Mouse (Mus musculus) neural tube, embryonic 13.5 days (tissue): ENCODE data around the gene Nfasc. TPM values are rescaled to one million over a fixed set of nuclear protein-coding genes. Genes with fewer than 3 reads are reported as not detected.

Experiments
- ATAC-seq: fragments of 200-750 bp; cut with Nextera tagmentation; 2 replicates; pipeline ENCODE4 v1.8.0; 2017; ENCODE audit warnings: low read depth, mild to moderate bottlenecking, moderate TSS enrichment, moderate library complexity
- H3K27ac ChIP-seq: fragments of 300-500 bp; sonication (generic); replicated peaks from 2 replicates; pipeline ENCODE4 v1.5.1; 2015; ENCODE audit warnings: moderate library complexity, mild to moderate bottlenecking, inconsistent platforms
- H3K27me3 ChIP-seq: fragments of 300-500 bp; sonication (generic); 2 replicates; pipeline ENCODE4 v1.6.1; 2015; ENCODE audit warnings: mild to moderate bottlenecking, inconsistent platforms
- H3K36me3 ChIP-seq: fragments of 300-500 bp; sonication (generic); 2 replicates; pipeline ENCODE4 v1.6.1; 2015; ENCODE audit warnings: mild to moderate bottlenecking, inconsistent platforms
- H3K4me1 ChIP-seq: fragments of 300-500 bp; sonication (generic); replicated peaks from 2 replicates; pipeline ENCODE4 v1.6.1; 2015; ENCODE audit warnings: inconsistent platforms
- H3K4me2 ChIP-seq: fragments of 300-500 bp; sonication (generic); 2 replicates; pipeline ENCODE4 v1.6.1; 2015; ENCODE audit warnings: inconsistent platforms, mild to moderate bottlenecking, moderate library complexity
- H3K4me3 ChIP-seq: fragments of 300-500 bp; sonication (generic); 2 replicates; pipeline ENCODE4 v1.5.1; 2015; ENCODE audit warnings: mild to moderate bottlenecking, inconsistent platforms
- H3K9ac ChIP-seq: fragments of 300-500 bp; sonication (generic); 2 replicates; pipeline ENCODE4 v1.6.1; 2015; ENCODE audit warnings: moderate library complexity, mild to moderate bottlenecking, inconsistent platforms
- H3K9me3 ChIP-seq: fragments of 300-500 bp; sonication (generic); 2 replicates; pipeline ENCODE4 v1.6.1; 2016; ENCODE audit warnings: inconsistent platforms
- WGBS: fragments of 180-500 bp; shearing (Covaris S2); methylation state at CpG from one replicate; pipeline ENCODE4 v1.1.7; 2015; 5-methylcytosine and 5-hydroxymethylcytosine counted together
- polyA plus RNA-seq: library from polyadenylated mRNA; unstranded; fragments of >200 nt; fragmentation: Nextera tagmentation; extraction: Ambion mirVana; gene quantifications from 2 replicates; pipeline ENCODE4 v1.2.1, GENCODE M21; 2015

The Nfasc gene
- polyA plus RNA-seq, 1 experiment from 2014 or later, result 38.2 TPM

GRCm38 (mm10) chr1:132672704-132673103, 68.9 kb downstream of the Nfasc start:
- H3K4me1 ChIP-seq, result peaks cover 4% of the 10 kb centered on the region; the same call in 1 of the 2 replicates
- H3K4me2 ChIP-seq, result no peak overlapping the region
- H3K9me3 ChIP-seq, result no peaks in the 10 kb centered on the region
- 84% methylated on average over 3 of the region's 3 CpGs for WGBS
- no peak overlapping the region for H3K27ac ChIP-seq
- H3K36me3 ChIP-seq, result 0 out of 2 replicates have a peak, but pooled peaks cover 4% of the 10 kb centered on the region
- no peak overlapping the region for H3K4me3 ChIP-seq
- ATAC-seq, result no peak
- H3K9ac ChIP-seq, result no peak overlapping the region
- H3K27me3 ChIP-seq, result no peaks in the 10 kb centered on the region

- Histone ChIP-seq H3K9me3 (no peaks in the 10 kb centered on the region), H3K4me2 (no peak overlapping the region), H3K9ac (no peak overlapping the region), H3K36me3 (peaks cover 6% of the 10 kb centered on the region; the same call in 1 of the 2 replicates), H3K4me3 (no peak overlapping the region), H3K27ac (no peak overlapping the region), H3K4me1 (peaks cover 29% of the 10 kb centered on the region), H3K27me3 (no peaks in the 10 kb centered on the region)
- WGBS, result 92% methylated on average over 6 of the region's 6 CpGs
- no peak for ATAC-seq
Observed at GRCm38 (mm10) chr1:132669200-132669599, 72.4 kb downstream of the Nfasc start.

- Histone ChIP-seq H3K4me2 (no peak overlapping the region), H3K4me1 (peaks cover 44% of the 10 kb centered on the region), H3K9me3 (no peaks in the 10 kb centered on the region), H3K36me3 (peaks cover 14% of the 10 kb centered on the region; the same call in 1 of the 2 replicates), H3K27me3 (no peaks in the 10 kb centered on the region), H3K9ac (peak overlapping the region; percentile 46; the same call in 1 of the 2 replicates), H3K27ac (peak overlapping the region; percentile 85), H3K4me3 (no peak overlapping the region)
- 25% methylated on average over 4 of the region's 4 CpGs for WGBS
- ATAC-seq, result 0 out of 2 replicates have a peak, but pooled peaks have one; percentile 55
Observed at GRCm38 (mm10) chr1:132660354-132660753, 81.2 kb downstream of the Nfasc start.

- ATAC-seq, result 0 out of 2 replicates have a peak, but pooled peaks have one; percentile 20
- H3K27ac ChIP-seq, result peak overlapping the region; percentile 85
- H3K4me1 ChIP-seq, result peaks cover 44% of the 10 kb centered on the region
- peaks cover 12% of the 10 kb centered on the region; the same call in 1 of the 2 replicates for H3K36me3 ChIP-seq
- WGBS, result 10% methylated on average over 3 of the region's 3 CpGs
- H3K9ac ChIP-seq, result peak overlapping the region; percentile 46; the same call in 1 of the 2 replicates
- no peak overlapping the region for H3K4me2 ChIP-seq
- no peaks in the 10 kb centered on the region for H3K27me3 ChIP-seq
- no peaks in the 10 kb centered on the region for H3K9me3 ChIP-seq
- no peak overlapping the region for H3K4me3 ChIP-seq
Observed at GRCm38 (mm10) chr1:132659604-132660003, 82.0 kb downstream of the Nfasc start.

GRCm38 (mm10) chr1:132655611-132656010, 86.0 kb downstream of the Nfasc start:
- no peaks in the 10 kb centered on the region for H3K36me3 ChIP-seq
- 64% methylated on average over 6 of the region's 6 CpGs for WGBS
- H3K4me1 ChIP-seq, result peaks cover 64% of the 10 kb centered on the region
- peak overlapping the region; percentile 43; the same call in 1 of the 2 replicates for H3K9ac ChIP-seq
- no peak overlapping the region for H3K4me2 ChIP-seq
- H3K27me3 ChIP-seq, result no peaks in the 10 kb centered on the region
- no peak for ATAC-seq
- H3K4me3 ChIP-seq, result no peak overlapping the region
- H3K27ac ChIP-seq, result peak overlapping the region; percentile 63
- H3K9me3 ChIP-seq, result no peaks in the 10 kb centered on the region

GRCm38 (mm10) chr1:132654769-132655168, 86.8 kb downstream of the Nfasc start:
- peak overlapping the region; percentile 63 for H3K27ac ChIP-seq
- 34% methylated on average over 9 of the region's 9 CpGs for whole genome bisulfite sequencing

GRCm38 (mm10) chr1:132653841-132654457, 87.6 kb downstream of the Nfasc start:
- peaks cover 54% of the 10 kb centered on the region for H3K4me1 ChIP-seq
- no peaks in the 10 kb centered on the region for H3K9me3 ChIP-seq
- H3K9ac ChIP-seq, result no peak overlapping the region
- no peaks in the 10 kb centered on the region for H3K36me3 ChIP-seq
- no peak overlapping the region for H3K4me3 ChIP-seq
- 48% methylated on average over 12 of the region's 12 CpGs for WGBS
- no peaks in the 10 kb centered on the region for H3K27me3 ChIP-seq
- no peak overlapping the region for H3K4me2 ChIP-seq
- peak; percentile 42; the same call in 1 of the 2 replicates for ATAC-seq
- H3K27ac ChIP-seq, result peak overlapping the region; percentile 63

More at GRCm38 (mm10) chr1:132654769-132655168, 86.8 kb downstream of the Nfasc start:
- no peaks in the 10 kb centered on the region for H3K9me3 ChIP-seq
- no peak overlapping the region for H3K4me2 ChIP-seq
- peaks cover 62% of the 10 kb centered on the region for H3K4me1 ChIP-seq
- H3K27me3 ChIP-seq, result no peaks in the 10 kb centered on the region
- no peaks in the 10 kb centered on the region for H3K36me3 ChIP-seq
- H3K4me3 ChIP-seq, result no peak overlapping the region
- 0 out of 2 replicates have a peak, but pooled peaks have one; percentile 30 for ATAC-seq
- peak overlapping the region; percentile 43 for H3K9ac ChIP-seq

GRCm38 (mm10) chr1:132653161-132653560, 88.4 kb downstream of the Nfasc start:
- peaks cover 53% of the 10 kb centered on the region for H3K4me1 ChIP-seq
- no peak overlapping the region for H3K4me3 ChIP-seq
- H3K27ac ChIP-seq, result peak overlapping the region; percentile 63
- no peaks in the 10 kb centered on the region for H3K27me3 ChIP-seq
- no peak overlapping the region for H3K4me2 ChIP-seq
- ATAC-seq, result no peak
- no peaks in the 10 kb centered on the region for H3K36me3 ChIP-seq
- H3K9ac ChIP-seq, result no peak overlapping the region
- WGBS, result 84% methylated on average over 9 of the region's 9 CpGs
- H3K9me3 ChIP-seq, result no peaks in the 10 kb centered on the region

GRCm38 (mm10) chr1:132650680-132651079, 90.9 kb downstream of the Nfasc start:
- Histone ChIP-seq H3K27ac (peak overlapping the region; percentile 70), H3K4me1 (peaks cover 43% of the 10 kb centered on the region), H3K27me3 (no peaks in the 10 kb centered on the region), H3K4me2 (no peak overlapping the region), H3K36me3 (no peaks in the 10 kb centered on the region), H3K4me3 (no peak overlapping the region), H3K9me3 (no peaks in the 10 kb centered on the region), H3K9ac (peak overlapping the region; percentile 38; the same call in 1 of the 2 replicates)
- 39% methylated on average over 9 of the region's 9 CpGs for WGBS
- 0 out of 2 replicates have a peak, but pooled peaks have one; percentile 12 for ATAC-seq

- no peak overlapping the region for H3K4me3 ChIP-seq
- ATAC-seq, result no peak
- 63% methylated on average over 6 of the region's 6 CpGs for WGBS
- no peaks in the 10 kb centered on the region for H3K9me3 ChIP-seq
- peaks cover 15% of the 10 kb centered on the region for H3K4me1 ChIP-seq
- no peak overlapping the region for H3K9ac ChIP-seq
- H3K36me3 ChIP-seq, result no peaks in the 10 kb centered on the region
- no peak overlapping the region for H3K4me2 ChIP-seq
- no peaks in the 10 kb centered on the region for H3K27me3 ChIP-seq
- no peak overlapping the region for H3K27ac ChIP-seq
Observed at GRCm38 (mm10) chr1:132647958-132648357, 93.6 kb downstream of the Nfasc start.

- H3K9me3 ChIP-seq, result no peaks in the 10 kb centered on the region
- no peak overlapping the region for H3K4me2 ChIP-seq
- no peak overlapping the region for H3K9ac ChIP-seq
- peak overlapping the region; percentile 79 for H3K27ac ChIP-seq
- ATAC-seq, result peak; percentile 87
- H3K4me1 ChIP-seq, result peaks cover 45% of the 10 kb centered on the region
- WGBS, result 50% methylated on average over 13 of the region's 13 CpGs
- H3K4me3 ChIP-seq, result no peak overlapping the region
- peaks cover 46% of the 10 kb centered on the region for H3K36me3 ChIP-seq
- H3K27me3 ChIP-seq, result no peaks in the 10 kb centered on the region
Observed at GRCm38 (mm10) chr1:132641049-132641795, 100.4 kb downstream of the Nfasc start.

GRCm38 (mm10) chr1:132640256-132640655, 101.3 kb downstream of the Nfasc start:
- Histone ChIP-seq H3K9me3 (no peaks in the 10 kb centered on the region), H3K27me3 (no peaks in the 10 kb centered on the region), H3K4me2 (no peak overlapping the region), H3K27ac (peak overlapping the region; percentile 79), H3K4me3 (no peak overlapping the region), H3K36me3 (peaks cover 50% of the 10 kb centered on the region), H3K4me1 (peaks cover 45% of the 10 kb centered on the region), H3K9ac (no peak overlapping the region)
- no peak for ATAC-seq
- 71% methylated on average over 6 of the region's 6 CpGs for WGBS
